Mouse (Mus musculus) granulocyte monocyte progenitor cell, adult 5-6 weeks (primary cell): ENCODE measurements around the gene Tas2r122. TPM values are rescaled to one million over a fixed set of nuclear protein-coding genes. Genes with fewer than 3 reads are reported as not detected.
"Not testable (repeated sequence)": the region's sequence is repeated elsewhere in the genome, so short reads cannot be mapped to it uniquely, and the experiment has no call there.

ENCODE experiments used
- ATAC-seq: replicated peaks from 2 replicates; pipeline ENCODE4 v1.8.0; 2016; ENCODE audit warnings: mild to moderate bottlenecking, moderate TSS enrichment, inconsistent platforms; ENCODE audit not compliant: poor library complexity, severe bottlenecking
- total RNA-seq, 2 experiments: library from RNA; stranded (forward) in 1 of 2; stranded (reverse) in 1 of 2; fragments of 200-712, 200-1000 nt in 1 of 2; fragments of >200 nt in 1 of 2; fragmentation: Nextera tagmentation in 1 of 2; gene quantifications; 2 replicates each; pipeline ENCODE4 v1.2.3; 2014 to 2017

The Tas2r122 gene
- total RNA-seq (2014; fragmentation: Nextera tagmentation) (not detected in 2 replicates), total RNA-seq (2017) (not detected in 2 replicates)

GRCm38 (mm10) chr6:132711828-132712227, at the start of gene Tas2r122:
TSS of gene Tas2r122 (minus strand) at chr6:132711928.
- no peak for ATAC-seq

GRCm38 (mm10) chr6:132754430-132754829, 42.7 kb upstream of the Tas2r122 start, which contains the start of gene Tas2r124:
TSS of gene Tas2r124 (plus strand) at chr6:132754730.
- ATAC-seq, result no peak

- ATAC-seq, result no peak
Observed at GRCm38 (mm10) chr6:132750206-132750605, 38.5 kb upstream of the Tas2r122 start.

GRCm38 (mm10) chr6:132737935-132738334, 26.2 kb upstream of the Tas2r122 start, which contains the start of gene Tas2r115:
TSS of gene Tas2r115 (minus strand) at chr6:132738035.
- no peak for ATAC-seq

GRCm38 (mm10) chr6:132700907-132701306, 10.8 kb downstream of the Tas2r122 start, which contains the start of gene Tas2r121:
TSS of gene Tas2r121 (minus strand) at chr6:132701007.
- ATAC-seq, result no peak

GRCm38 (mm10) chr6:132691596-132691995, 20.1 kb downstream of the Tas2r122 start:
- ATAC-seq, result not testable (repeated sequence)

Other genes starting within 250 kb of the Tas2r122 start
- not detected in 2 replicates for gene Prh1, start 142.1 kb downstream of the Tas2r122 start, total RNA-seq (2014; fragmentation: Nextera tagmentation)
- not detected in 2 replicates for gene Prh1, start 142.1 kb downstream of the Tas2r122 start, total RNA-seq (2017)
- not detected in 2 replicates for gene Prp2, start 116.0 kb downstream of the Tas2r122 start, total RNA-seq (2014; fragmentation: Nextera tagmentation)
- gene Prp2, start 116.0 kb downstream of the Tas2r122 start, total RNA-seq (2017), result not detected in 2 replicates
- gene A630073D07Rik, start 60.4 kb downstream of the Tas2r122 start, total RNA-seq (2014; fragmentation: Nextera tagmentation), result not detected in 2 replicates
- not detected in 2 replicates for gene A630073D07Rik, start 60.4 kb downstream of the Tas2r122 start, total RNA-seq (2017)
- not detected in 2 replicates for gene Tas2r120, start 55.0 kb downstream of the Tas2r122 start, total RNA-seq (2014; fragmentation: Nextera tagmentation)
- not detected in 2 replicates for gene Tas2r120, start 55.0 kb downstream of the Tas2r122 start, total RNA-seq (2017)
- not detected in 2 replicates for gene Tas2r121, start 10.9 kb downstream of the Tas2r122 start, total RNA-seq (2014; fragmentation: Nextera tagmentation)
- not detected in 2 replicates for gene Tas2r121, start 10.9 kb downstream of the Tas2r122 start, total RNA-seq (2017)
- not detected in 2 replicates for gene Tas2r115, start 26.1 kb upstream of the Tas2r122 start, total RNA-seq (2014; fragmentation: Nextera tagmentation)
- gene Tas2r115, start 26.1 kb upstream of the Tas2r122 start, total RNA-seq (2017), result not detected in 2 replicates
- gene Tas2r124, start 42.8 kb upstream of the Tas2r122 start, total RNA-seq (2014; fragmentation: Nextera tagmentation), result not detected in 2 replicates
- not detected in 2 replicates for gene Tas2r124, start 42.8 kb upstream of the Tas2r122 start, total RNA-seq (2017)
- gene Tas2r102, start 50.2 kb upstream of the Tas2r122 start, total RNA-seq (2014; fragmentation: Nextera tagmentation), result not detected in 2 replicates
- gene Tas2r102, start 50.2 kb upstream of the Tas2r122 start, total RNA-seq (2017), result not detected in 2 replicates
- not detected in 2 replicates for gene Tas2r136, start 66.2 kb upstream of the Tas2r122 start, total RNA-seq (2014; fragmentation: Nextera tagmentation)
- not detected in 2 replicates for gene Tas2r136, start 66.2 kb upstream of the Tas2r122 start, total RNA-seq (2017)
- gene Tas2r117, start 90.9 kb upstream of the Tas2r122 start, total RNA-seq (2014; fragmentation: Nextera tagmentation), result not detected in 2 replicates
- gene Tas2r117, start 90.9 kb upstream of the Tas2r122 start, total RNA-seq (2017), result not detected in 2 replicates
- not detected in 2 replicates for gene Tas2r123, start 135.2 kb upstream of the Tas2r122 start, total RNA-seq (2014; fragmentation: Nextera tagmentation)
- gene Tas2r123, start 135.2 kb upstream of the Tas2r122 start, total RNA-seq (2017), result not detected in 2 replicates
- not detected in 2 replicates for gene Tas2r116, start 143.5 kb upstream of the Tas2r122 start, total RNA-seq (2014; fragmentation: Nextera tagmentation)
- gene Tas2r116, start 143.5 kb upstream of the Tas2r122 start, total RNA-seq (2017), result not detected in 2 replicates
- not detected in 2 replicates for gene Tas2r110, start 156.1 kb upstream of the Tas2r122 start, total RNA-seq (2014; fragmentation: Nextera tagmentation)
- gene Tas2r110, start 156.1 kb upstream of the Tas2r122 start, total RNA-seq (2017), result not detected in 2 replicates
- not detected in 2 replicates for gene Tas2r113, start 181.1 kb upstream of the Tas2r122 start, total RNA-seq (2014; fragmentation: Nextera tagmentation)
- not detected in 2 replicates for gene Tas2r113, start 181.1 kb upstream of the Tas2r122 start, total RNA-seq (2017)
- not detected in 2 replicates for gene Tas2r125, start 197.7 kb upstream of the Tas2r122 start, total RNA-seq (2014; fragmentation: Nextera tagmentation)
- gene Tas2r125, start 197.7 kb upstream of the Tas2r122 start, total RNA-seq (2017), result not detected in 2 replicates
- gene Tas2r129, start 239.2 kb upstream of the Tas2r122 start, total RNA-seq (2014; fragmentation: Nextera tagmentation), result not detected in 2 replicates
- not detected in 2 replicates for gene Tas2r129, start 239.2 kb upstream of the Tas2r122 start, total RNA-seq (2017)
- not detected in 2 replicates for gene Tas2r131, start 246.0 kb upstream of the Tas2r122 start, total RNA-seq (2014; fragmentation: Nextera tagmentation)
- gene Tas2r131, start 246.0 kb upstream of the Tas2r122 start, total RNA-seq (2017), result not detected in 2 replicates